Mouse (Mus musculus) cerebral cortex, adult 2 months (tissue): Measurements from ENCODE around the gene Slc29a3.

Experiments
- WGBS: fragments of 180-500 bp; shearing (Covaris S2); methylation state at CpG from one replicate; pipeline ENCODE4 v1.1.7; 2018; 5-methylcytosine and 5-hydroxymethylcytosine counted together

Slc29a3 gene

GRCm38 (mm10) chr10:60668591-60668990 is 84.0 kb downstream of the Slc29a3 start:
- 90% methylated on average over 3 of the region's 3 CpGs for WGBS
